Mouse (Mus musculus) heart, embryonic 15.5 days (tissue): ENCODE data around the gene Sult3a2. TPM values are rescaled to one million over a fixed set of nuclear protein-coding genes. Genes with fewer than 3 reads are reported as not detected.

ENCODE experiments used
- ATAC-seq: fragments of 200-750 bp; cut with Nextera tagmentation; replicated peaks from 2 replicates; pipeline ENCODE4 v1.8.0; 2017; ENCODE audit warnings: low read depth, moderate TSS enrichment; ENCODE audit not compliant: insufficient number of reproducible peaks, insufficient read depth, low FRiP score
- H3K27ac ChIP-seq: fragments of 300-500 bp; sonication (generic); 2 replicates; pipeline ENCODE4 v1.5.1; 2015; ENCODE audit warnings: mild to moderate bottlenecking, inconsistent platforms
- H3K27me3 ChIP-seq: fragments of 300-500 bp; sonication (generic); 2 replicates; pipeline ENCODE4 v1.6.1; 2015; ENCODE audit warnings: inconsistent platforms
- H3K36me3 ChIP-seq: fragments of 300-500 bp; sonication (generic); 2 replicates; pipeline ENCODE4 v1.6.1; 2015; ENCODE audit warnings: mild to moderate bottlenecking, inconsistent platforms
- H3K4me1 ChIP-seq: fragments of 300-500 bp; sonication (generic); replicated peaks from 2 replicates; pipeline ENCODE4 v1.6.1; 2015; ENCODE audit warnings: inconsistent platforms
- H3K4me2 ChIP-seq: fragments of 300-500 bp; sonication (generic); 2 replicates; pipeline ENCODE4 v1.6.1; 2015; ENCODE audit warnings: inconsistent platforms, mild to moderate bottlenecking, moderate library complexity
- H3K4me3 ChIP-seq: fragments of 300-500 bp; sonication (generic); 2 replicates; pipeline ENCODE4 v1.5.1; 2015; ENCODE audit warnings: mild to moderate bottlenecking, inconsistent platforms
- H3K9ac ChIP-seq: fragments of 300-500 bp; sonication (generic); 2 replicates; pipeline ENCODE4 v1.6.1; 2015; ENCODE audit warnings: mild to moderate bottlenecking, inconsistent platforms
- H3K9me3 ChIP-seq: fragments of 300-500 bp; sonication (generic); replicated peaks from 2 replicates; pipeline ENCODE4 v1.6.1; 2016; ENCODE audit warnings: inconsistent platforms
- WGBS: fragments of 180-500 bp; shearing (Covaris S2); methylation state at CpG from one replicate; pipeline ENCODE4 v1.1.7; 2015; ENCODE audit warnings: mixed read lengths; 5-methylcytosine and 5-hydroxymethylcytosine counted together
- polyA plus RNA-seq: library from polyadenylated mRNA; unstranded; fragments of >200 nt; fragmentation: Nextera tagmentation; extraction: Ambion mirVana; gene quantifications from 2 replicates; pipeline ENCODE4 v1.2.1, GENCODE M21; 2015

The Sult3a2 gene
- polyA plus RNA-seq, 1 experiment from 2014 or later, result not detected

DNA sequence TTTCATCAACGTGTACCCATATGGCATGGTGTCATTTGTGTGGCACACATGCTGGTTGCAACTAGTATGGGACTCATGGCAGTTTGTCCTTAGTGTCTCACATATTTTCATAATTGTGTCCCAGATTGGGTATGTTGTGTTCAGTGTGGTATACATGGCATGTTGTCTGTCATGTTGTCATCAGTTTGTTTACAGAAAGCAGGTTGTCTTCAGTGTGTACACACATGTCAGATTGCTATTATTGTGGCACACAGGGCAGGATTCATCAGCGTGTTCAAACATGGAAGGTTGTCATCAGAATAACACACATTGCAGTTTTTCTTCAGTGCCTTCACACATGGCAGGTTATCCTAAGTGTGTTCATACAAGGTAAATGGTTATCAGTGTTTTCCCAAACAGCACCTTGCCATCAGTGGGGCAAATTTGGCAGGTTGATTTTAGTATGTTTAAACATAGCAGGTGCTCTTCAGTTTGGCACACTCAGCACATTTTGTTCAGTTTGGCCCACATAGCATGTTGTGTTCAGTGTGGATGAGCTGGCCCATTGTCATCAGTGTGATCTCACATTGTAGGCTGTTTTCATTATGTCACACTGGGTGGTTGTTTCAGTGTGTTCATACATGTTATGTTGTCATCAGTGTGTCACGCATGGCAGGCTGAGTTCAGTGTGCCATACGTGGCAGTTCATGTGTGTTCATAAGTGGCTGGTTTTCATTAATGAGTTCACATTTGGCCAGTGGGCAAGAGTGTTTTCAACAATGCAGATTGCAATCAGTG is 53.9 kb downstream of the Sult3a2 start:
- no peak for ATAC-seq
- Histone ChIP-seq H3K9ac (no peak overlapping the region), H3K27ac (no peak overlapping the region), H3K36me3 (no peaks in the 10 kb centered on the region), H3K9me3 (no peaks in the 10 kb centered on the region; the same call in 1 of the 2 replicates), H3K4me1 (no peaks in the 10 kb centered on the region), H3K4me3 (no peak overlapping the region), H3K27me3 (no peaks in the 10 kb centered on the region), H3K4me2 (no peak overlapping the region)
- 74% methylated on average over 4 of the region's 4 CpGs for WGBS

DNA sequence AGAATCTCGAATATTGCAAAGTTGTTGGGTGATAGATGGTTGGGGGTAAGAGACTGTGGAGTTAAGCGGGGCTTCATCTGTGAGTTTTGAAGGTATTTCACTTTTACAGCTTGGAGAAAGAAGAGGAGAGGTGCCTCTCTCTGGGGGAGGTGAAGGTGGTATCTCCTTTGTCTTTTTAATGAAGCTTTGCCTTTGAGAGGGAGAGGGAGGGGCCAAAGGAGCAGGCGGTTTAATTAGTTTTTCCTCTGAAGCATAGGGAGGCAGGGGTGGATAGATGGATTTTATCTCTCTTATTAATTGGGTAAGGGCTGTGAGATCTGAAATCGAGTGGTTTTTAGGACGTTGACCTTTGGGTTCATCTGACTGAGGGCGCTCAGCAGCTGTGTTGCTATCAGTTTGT is 62.7 kb downstream of the Sult3a2 start:
- Histone ChIP-seq H3K9me3 (no peaks in the 10 kb centered on the region), H3K4me3 (no peak overlapping the region), H3K4me2 (no peak overlapping the region), H3K36me3 (no peaks in the 10 kb centered on the region), H3K4me1 (no peaks in the 10 kb centered on the region), H3K9ac (no peak overlapping the region), H3K27ac (no peak overlapping the region), H3K27me3 (no peaks in the 10 kb centered on the region)
- no peak for ATAC-seq
- WGBS, result 39% methylated on average over 6 of the region's 6 CpGs

GRCm38 (mm10) chr10:33721827-33722438 is 64.6 kb downstream of the Sult3a2 start:
- 87% methylated on average over 4 of the region's 4 CpGs for WGBS
- ATAC-seq, result no peak

More at GRCm38 (mm10) chr10:33721827-33722438, 64.6 kb downstream of the Sult3a2 start:
- H3K4me3 ChIP-seq, result no peak overlapping the region
- no peaks in the 10 kb centered on the region for H3K4me1 ChIP-seq
- H3K4me2 ChIP-seq, result no peak overlapping the region
- no peaks in the 10 kb centered on the region for H3K27me3 ChIP-seq
- H3K9ac ChIP-seq, result no peak overlapping the region
- no peak overlapping the region for H3K27ac ChIP-seq
- H3K9me3 ChIP-seq, result no peaks in the 10 kb centered on the region
- H3K36me3 ChIP-seq, result no peaks in the 10 kb centered on the region

Other genes with a start within 250 kb of the Sult3a2 start
- 0.27 TPM in 1 of 2 replicates, not detected in the other for gene Clvs2, start 161.9 kb downstream of the Sult3a2 start, polyA plus RNA-seq
- gene Sult3a1, start 71.0 kb upstream of the Sult3a2 start, polyA plus RNA-seq, result not detected in 2 replicates
- 0.04 and 0.05 TPM in 2 replicates for gene Rsph4a, start 118.4 kb upstream of the Sult3a2 start, polyA plus RNA-seq
- gene Zup1, start 164.6 kb upstream of the Sult3a2 start, polyA plus RNA-seq, result 11.6 and 12.0 TPM in 2 replicates
- gene Rwdd1, start 232.9 kb upstream of the Sult3a2 start, polyA plus RNA-seq, result 79.4 and 100 TPM in 2 replicates